Mouse (Mus musculus) embryo, embryonic 11 days (tissue): ENCODE results near the gene Slc35d1.
"Not testable (repeated sequence)": the region's sequence is repeated elsewhere in the genome, so short reads cannot be mapped to it uniquely, and the experiment has no call there.

Experiments
- DNase-seq: peaks from one replicate; pipeline ENCODE4 v3.0.0-alpha.2; 2015

Gene Slc35d1

GRCm38 (mm10) chr4:103180300-103180888 lies 34.6 kb downstream of the Slc35d1 start:
- peak; percentile 23 for DNase-seq

- no peak for DNase-seq
Observed at GRCm38 (mm10) chr4:103179581-103179980, 35.4 kb downstream of the Slc35d1 start.

DNA sequence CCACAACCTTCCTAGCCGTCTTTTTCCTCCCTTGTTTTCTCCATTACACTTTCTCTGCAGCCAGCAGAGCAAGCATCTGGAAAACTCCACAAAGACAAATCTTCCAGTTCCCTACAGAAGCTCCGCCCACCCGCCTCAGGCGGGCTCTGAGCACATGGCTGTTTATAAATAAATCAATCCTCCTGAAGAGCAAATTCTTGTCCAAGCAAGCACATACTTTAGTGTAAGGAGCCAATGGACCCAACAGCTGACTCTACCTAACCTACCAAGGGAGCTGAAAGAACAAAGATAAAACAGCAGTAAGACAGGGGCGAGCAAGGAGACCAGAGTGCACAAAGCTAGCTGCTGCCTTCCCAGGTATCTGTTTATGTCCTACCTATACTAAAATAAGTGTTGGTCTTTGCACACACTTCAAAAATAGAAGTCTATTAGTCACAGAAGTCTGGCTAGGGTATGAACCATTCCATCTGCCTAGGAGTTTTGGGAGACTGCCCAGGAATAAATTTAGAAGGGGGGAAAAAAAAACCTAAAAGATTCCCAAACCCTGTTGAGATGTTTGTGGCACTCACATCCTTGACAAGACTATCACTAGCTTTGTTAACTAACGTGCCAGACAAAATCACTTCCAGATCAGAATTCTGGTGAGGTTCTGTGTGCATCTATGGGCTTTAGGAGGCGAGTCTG lies 36.2 kb downstream of the Slc35d1 start:
- DNase-seq: peak; percentile 22

DNA sequence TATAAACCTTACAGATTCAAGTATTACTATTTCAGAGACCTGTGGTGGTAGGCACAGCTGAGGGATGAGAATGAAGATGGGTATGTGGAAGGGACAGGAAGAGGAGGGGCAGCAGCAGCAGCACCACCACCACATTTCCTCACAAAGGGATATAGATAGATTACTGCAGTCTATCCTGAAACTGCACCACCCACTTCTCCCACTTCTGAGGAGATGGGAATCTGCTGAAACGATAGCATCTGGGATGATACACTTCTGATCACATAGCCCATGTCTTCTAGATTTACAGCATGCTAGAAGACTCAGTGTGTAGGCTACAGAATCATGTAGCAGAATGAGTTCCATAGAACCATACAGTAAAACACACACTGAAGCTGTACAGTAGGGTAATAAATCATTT lies 37.3 kb downstream of the Slc35d1 start:
- no peak for DNase-seq

DNA sequence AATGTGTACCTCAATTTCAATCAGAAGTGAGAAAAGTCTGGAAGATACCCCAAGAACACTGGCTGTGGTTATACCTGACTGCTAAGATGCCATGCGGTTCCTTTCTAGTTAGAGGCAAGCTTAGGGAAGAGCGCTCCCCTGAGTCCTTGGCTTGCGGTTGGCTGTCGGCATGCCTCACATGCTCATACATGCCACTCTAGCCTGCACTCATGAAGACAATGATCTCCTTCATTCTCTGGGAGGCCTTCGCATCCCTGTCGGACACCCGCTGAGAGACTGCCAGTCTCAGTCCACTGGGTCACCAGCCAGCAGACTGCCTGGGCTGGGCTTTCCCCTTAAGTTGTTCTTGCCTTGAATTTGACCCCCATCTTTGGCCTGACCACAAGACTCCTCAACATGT lies 41.0 kb downstream of the Slc35d1 start:
- no peak for DNase-seq

- DNase-seq: no peak
Observed at GRCm38 (mm10) chr4:103173507-103173906, 41.5 kb downstream of the Slc35d1 start.

GRCm38 (mm10) chr4:103171256-103171655 lies 43.7 kb downstream of the Slc35d1 start:
- no peak for DNase-seq

DNA sequence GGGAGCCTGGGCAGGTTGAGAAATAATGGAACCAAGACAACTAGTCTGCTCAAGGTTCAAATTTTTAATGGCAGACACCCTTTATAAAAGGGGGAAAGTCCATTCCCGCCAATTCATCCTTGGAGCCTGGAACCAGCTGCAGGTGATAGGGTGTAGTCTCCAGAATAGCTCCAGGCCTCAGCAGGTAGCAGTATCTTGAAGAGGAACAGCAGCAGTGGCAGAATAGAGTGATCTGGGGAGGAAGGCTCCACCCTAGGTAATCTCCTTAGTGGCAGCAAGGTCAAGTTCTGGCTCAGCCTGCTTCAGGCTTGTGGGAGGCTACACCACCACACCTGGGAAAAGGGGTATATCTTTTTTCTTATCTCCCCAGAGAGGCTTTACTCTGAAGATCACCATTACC lies 48.8 kb downstream of the Slc35d1 start:
- DNase-seq: not testable (repeated sequence)

- no peak for DNase-seq
Observed at GRCm38 (mm10) chr4:103158781-103159180, 56.2 kb downstream of the Slc35d1 start.

DNA sequence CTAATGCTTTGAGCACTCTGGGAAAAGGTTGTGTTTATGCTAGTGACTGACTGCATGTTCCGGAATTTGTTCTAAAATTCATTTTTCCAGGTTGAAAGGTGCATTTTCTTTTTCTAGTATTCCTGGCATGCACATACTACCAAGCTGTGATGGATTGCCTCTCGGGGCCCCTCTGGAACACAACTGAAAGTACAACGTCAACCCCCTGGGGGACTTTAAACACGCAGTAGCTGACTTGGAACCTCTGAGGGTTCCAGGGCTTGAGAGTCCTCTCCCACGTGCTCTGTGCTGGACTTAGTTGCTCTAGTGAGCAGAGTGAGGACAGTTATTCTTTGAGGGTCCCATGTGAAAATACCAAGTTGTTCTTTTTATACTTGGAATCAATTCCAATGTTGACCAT lies 63.0 kb downstream of the Slc35d1 start:
- no peak for DNase-seq

DNA sequence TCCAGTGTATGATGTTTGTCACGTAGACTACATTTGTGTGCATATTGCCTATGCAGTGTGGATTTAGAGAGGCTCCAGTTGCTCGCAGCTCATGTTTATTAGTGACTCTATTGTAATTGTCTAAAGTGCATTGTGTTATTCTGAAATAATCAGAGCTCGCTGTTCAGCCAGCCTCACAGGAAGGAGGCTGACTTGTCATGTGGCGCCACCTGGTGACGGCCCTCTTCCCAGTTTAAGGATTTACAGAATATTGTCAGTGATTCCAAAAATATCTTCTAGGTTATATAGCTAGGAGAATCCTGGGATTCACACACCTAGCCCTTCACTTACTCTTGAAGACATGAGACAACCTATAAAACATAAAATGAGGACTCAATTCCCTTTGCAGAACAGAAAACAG lies 68.6 kb downstream of the Slc35d1 start:
- DNase-seq: peak; percentile 83

DNA sequence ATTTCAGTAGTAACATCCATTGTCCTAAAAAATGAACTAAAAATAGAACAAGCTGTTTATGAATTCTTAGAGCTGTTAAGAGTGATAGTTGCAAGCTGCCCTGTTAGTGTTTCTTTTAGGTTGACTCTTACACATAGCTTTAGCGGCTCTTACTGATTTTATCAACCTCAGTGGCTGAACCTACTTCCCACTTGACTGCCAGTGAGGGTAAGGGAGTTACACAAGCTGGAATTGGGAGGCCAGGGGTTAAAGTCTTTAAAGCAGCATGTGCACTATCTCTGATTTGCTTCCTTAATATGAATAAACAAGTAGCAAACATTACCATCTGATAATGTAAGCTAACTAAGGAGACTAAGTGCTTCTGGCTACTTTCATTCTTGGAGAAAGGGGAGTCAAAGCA lies 78.0 kb downstream of the Slc35d1 start:
- no peak for DNase-seq

- DNase-seq: no peak
Observed at GRCm38 (mm10) chr4:103126533-103126932, 88.4 kb downstream of the Slc35d1 start.

DNA sequence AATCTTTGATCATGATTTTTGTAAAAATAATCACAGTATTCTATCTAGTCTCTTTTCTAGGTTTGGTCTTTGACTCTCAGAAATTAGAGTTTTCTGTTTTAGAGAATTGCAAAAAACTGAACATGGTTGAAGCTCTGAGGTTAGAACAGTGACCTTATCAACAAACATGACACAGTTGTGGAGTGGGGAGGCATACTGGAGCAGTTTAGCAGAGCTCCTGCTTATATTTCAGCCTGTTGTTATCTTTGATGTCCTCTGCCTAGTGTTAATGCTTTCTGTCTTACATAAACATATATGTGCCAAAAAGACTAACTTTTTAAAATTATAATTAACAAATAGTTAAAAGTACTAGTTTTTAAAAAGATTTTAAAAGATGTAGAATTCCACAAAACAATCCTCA lies 91.4 kb downstream of the Slc35d1 start:
- DNase-seq: no peak

GRCm38 (mm10) chr4:103123086-103123485 lies 91.9 kb downstream of the Slc35d1 start:
- DNase-seq: no peak

GRCm38 (mm10) chr4:103120874-103121389 lies 94.0 kb downstream of the Slc35d1 start:
- DNase-seq: no peak
